Mouse (Mus musculus) E14TG2a.4 (cell line): ENCODE data around the gene Prss16.

Experiments used
- CTCF ChIP-seq: conservative IDR thresholded peaks from 2 replicates; pipeline ENCODE4 v1.5.1; 2014; ENCODE audit warnings: low read length
- NANOG ChIP-seq: IDR thresholded peaks from 2 replicates; pipeline ENCODE4 v1.6.1; 2014; ENCODE audit warnings: borderline replicate concordance, low read length, mixed read lengths

DNA sequence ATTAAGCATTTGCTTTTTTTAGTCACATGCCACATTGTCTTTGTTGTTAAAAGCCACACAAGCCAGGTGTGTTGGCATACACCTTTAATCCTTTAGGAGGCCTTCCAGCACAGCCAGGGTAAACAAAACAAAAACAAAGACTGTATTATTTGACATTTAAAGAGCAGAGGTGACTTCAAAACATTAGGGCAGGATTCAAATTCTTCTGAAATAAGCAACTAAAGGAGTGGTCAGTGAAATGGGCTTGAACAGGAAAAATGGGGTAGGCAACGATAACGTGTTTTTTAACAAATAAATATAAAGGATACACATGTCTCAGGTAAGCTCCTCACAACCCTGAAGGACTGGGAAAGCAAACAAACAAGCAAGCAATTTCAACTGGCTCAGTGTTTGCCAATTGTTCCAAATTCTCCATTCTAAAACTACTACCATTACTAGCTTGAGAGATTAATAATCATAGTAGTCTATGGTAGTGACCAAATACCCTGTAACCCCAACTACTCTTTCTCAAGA is 30.5 kb upstream of the Prss16 start:
- TF ChIP-seq CTCF (no peak), NANOG (no peak)
